Mouse (Mus musculus) right cerebral cortex, postnatal 10 days (tissue): ENCODE results near the gene 4933402D24Rik.

Source experiments
- DNase-seq, 2 experiments: peaks; one replicate each; pipeline ENCODE4 v3.0.0; 2021; ENCODE audit warnings: low spot score in 2 of 2

Gene 4933402D24Rik

GRCm38 (mm10) chr1:63769167-63769566 lies at the start of gene 4933402D24Rik:
4933402D24Rik (minus strand) TSS chr1:63769267.
- no peak for DNase-seq

- no peak for DNase-seq
These were observed 39.5 kb upstream of the 4933402D24Rik start for GRCm38 (mm10) chr1:63808584-63808983.

GRCm38 (mm10) chr1:63805095-63805494 lies 36.0 kb upstream of the 4933402D24Rik start:
- no peak for DNase-seq

- DNase-seq, result no peak
These were observed 25.3 kb upstream of the 4933402D24Rik start for GRCm38 (mm10) chr1:63794326-63794725.

GRCm38 (mm10) chr1:63776902-63777630 lies 8.0 kb upstream of the 4933402D24Rik start:
- no peak for DNase-seq

- DNase-seq, result no peak
These were observed 7.3 kb upstream of the 4933402D24Rik start for GRCm38 (mm10) chr1:63776396-63776795.

- DNase-seq, result peak; percentile 75 to 87
These were observed 1.2 kb upstream of the 4933402D24Rik start for GRCm38 (mm10) chr1:63770309-63770708.

GRCm38 (mm10) chr1:63768112-63768511 lies 955 bp downstream of the 4933402D24Rik start:
- DNase-seq, result no peak

- peak in 1 of 2 experiments; percentile 49 for DNase-seq
These were observed 4.7 kb downstream of the 4933402D24Rik start for GRCm38 (mm10) chr1:63764395-63764794.

GRCm38 (mm10) chr1:63763881-63764386 lies 5.1 kb downstream of the 4933402D24Rik start:
- DNase-seq, result no peak

- DNase-seq, result peak; percentile 73
These were observed 5.8 kb downstream of the 4933402D24Rik start for GRCm38 (mm10) chr1:63763212-63763694.

GRCm38 (mm10) chr1:63756005-63756404 lies 13.1 kb downstream of the 4933402D24Rik start:
- DNase-seq, result no peak

GRCm38 (mm10) chr1:63730240-63730771 lies 38.8 kb downstream of the 4933402D24Rik start, which contains the start of the genes Mdh1b and Fastkd2:
Mdh1b (minus strand) TSS chr1:63730318.
Fastkd2 (plus strand) TSS chr1:63730614.
- peak; percentile 95 for DNase-seq

- peak in 1 of 2 experiments; percentile 23 for DNase-seq
These were observed 39.3 kb downstream of the 4933402D24Rik start for GRCm38 (mm10) chr1:63729796-63730195.

GRCm38 (mm10) chr1:63720161-63720560 lies 48.9 kb downstream of the 4933402D24Rik start:
- no peak for DNase-seq

- DNase-seq, result no peak
These were observed 60.2 kb downstream of the 4933402D24Rik start for GRCm38 (mm10) chr1:63708876-63709275.

- no peak for DNase-seq
These were observed 63.3 kb downstream of the 4933402D24Rik start for GRCm38 (mm10) chr1:63705733-63706132.
